Mouse (Mus musculus) adrenal gland, postnatal 10 days (tissue): Measurements from ENCODE around the gene Tmem199. TPM values are rescaled to one million over a fixed set of nuclear protein-coding genes. Genes with fewer than 3 reads are reported as not detected.

Experiments used
- DNase-seq: peaks from one replicate; pipeline ENCODE4 v3.0.0; 2021; ENCODE audit warnings: mixed read lengths
- total RNA-seq, 2 experiments: library from RNA; stranded (reverse); gene quantifications; 2 replicates each; pipeline ENCODE4 v1.2.3; 2021

Tmem199 gene
- total RNA-seq, 2 experiments from 2014 or later = 21.3 to 25.1 TPM

- DNase-seq = no peak
These were observed 28.3 kb downstream of the Tmem199 start for GRCm38 (mm10) chr11:78483639-78484038.

- no peak for DNase-seq
These were observed 36.7 kb downstream of the Tmem199 start for GRCm38 (mm10) chr11:78475289-78475688.

GRCm38 (mm10) chr11:78471326-78472103 lies 40.5 kb downstream of the Tmem199 start:
- DNase-seq = peak; percentile 32

- no peak for DNase-seq
These were observed 44.0 kb downstream of the Tmem199 start for GRCm38 (mm10) chr11:78467932-78468331.

GRCm38 (mm10) chr11:78467515-78467914 lies 44.5 kb downstream of the Tmem199 start:
- DNase-seq = no peak

GRCm38 (mm10) chr11:78466242-78466912 lies 45.6 kb downstream of the Tmem199 start:
- DNase-seq = peak; percentile 18

GRCm38 (mm10) chr11:78465568-78466180 lies 46.3 kb downstream of the Tmem199 start, which contains the start of gene Slc46a1:
Slc46a1 (plus strand) TSS chr11:78465697.
- peak; percentile 94 for DNase-seq

GRCm38 (mm10) chr11:78465116-78465515 lies 46.9 kb downstream of the Tmem199 start:
- DNase-seq = no peak

GRCm38 (mm10) chr11:78463286-78464036 lies 48.5 kb downstream of the Tmem199 start:
- peak; percentile 28 for DNase-seq

GRCm38 (mm10) chr11:78462669-78463068 lies 49.3 kb downstream of the Tmem199 start:
- no peak for DNase-seq

GRCm38 (mm10) chr11:78461894-78462293 lies 50.1 kb downstream of the Tmem199 start:
- no peak for DNase-seq

- no peak for DNase-seq
These were observed 53.2 kb downstream of the Tmem199 start for GRCm38 (mm10) chr11:78458740-78459139.

Other genes starting within 250 kb of the Tmem199 start
- gene BC030499, start 221.3 kb downstream of the Tmem199 start, total RNA-seq = 1 to 10 TPM in 1 of 2 experiments, under 1 TPM in 1; 0.57 to 2.2 TPM
- gene Spag5, start 210.6 kb downstream of the Tmem199 start, total RNA-seq = 10 to 100 TPM; 11.2 to 16.1 TPM
- gene Aldoc, start 189.2 kb downstream of the Tmem199 start, total RNA-seq = 1 to 10 TPM; 8.3 to 8.6 TPM
- gene Pigs, start 183.8 kb downstream of the Tmem199 start, total RNA-seq = 10 to 100 TPM; 40.1 to 40.3 TPM
- 10 to 100 TPM; 36.1 to 42.5 TPM for gene Unc119, start 168.7 kb downstream of the Tmem199 start, total RNA-seq
- under 1 TPM in 1 of 2 experiments, not detected in 1; 0.09 TPM for gene Foxn1, start 125.6 kb downstream of the Tmem199 start, total RNA-seq
- gene Slc13a2, start 90.0 kb downstream of the Tmem199 start, total RNA-seq = not detected
- 10 to 100 TPM; 13.2 to 14.8 TPM for gene Slc46a1, start 46.5 kb downstream of the Tmem199 start, total RNA-seq
- 1 to 10 TPM; 3.2 to 5.5 TPM for gene Sarm1, start 14.4 kb downstream of the Tmem199 start, total RNA-seq
- 100 to 1,000 TPM; 229 to 546 TPM for gene Vtn, start 13.1 kb downstream of the Tmem199 start, total RNA-seq
- gene Sebox, start 8.7 kb downstream of the Tmem199 start, total RNA-seq = not detected
- 100 to 1,000 TPM; 188 to 199 TPM for gene Poldip2, start within 50 bp of the Tmem199 start, total RNA-seq
- gene Tnfaip1, start 24.2 kb upstream of the Tmem199 start, total RNA-seq = 10 to 100 TPM; 52.2 to 55.1 TPM
- gene Ift20, start 24.2 kb upstream of the Tmem199 start, total RNA-seq = 10 to 100 TPM; 69.1 to 71.5 TPM
- 10 to 100 TPM; 39.1 to 40.9 TPM for gene Tmem97, start 38.6 kb upstream of the Tmem199 start, total RNA-seq
- gene Nlk, start 185.2 kb upstream of the Tmem199 start, total RNA-seq = 10 to 100 TPM; 29.1 to 33.5 TPM
- 10 to 100 TPM; 29.1 to 33.7 TPM for gene Ccnq, start 239.6 kb upstream of the Tmem199 start, total RNA-seq